Mouse (Mus musculus) NIH3T3 (cell line): ENCODE measurements at regions not wholly inside any gene's neighbourhood (a gene's known extent, or its start where the extent isn't known, plus 50 kb on each side); places are given as distances from the start of the nearest gene placed in this dataset.
"Not testable (repeated sequence)": the region's sequence is repeated elsewhere in the genome, so short reads cannot be mapped to it uniquely, and the experiment has no call there.

Experiments
- DNase-seq: peaks from one replicate; pipeline ENCODE4 v3.0.0-alpha.2; 2012; ENCODE audit warnings: low read depth

DNA sequence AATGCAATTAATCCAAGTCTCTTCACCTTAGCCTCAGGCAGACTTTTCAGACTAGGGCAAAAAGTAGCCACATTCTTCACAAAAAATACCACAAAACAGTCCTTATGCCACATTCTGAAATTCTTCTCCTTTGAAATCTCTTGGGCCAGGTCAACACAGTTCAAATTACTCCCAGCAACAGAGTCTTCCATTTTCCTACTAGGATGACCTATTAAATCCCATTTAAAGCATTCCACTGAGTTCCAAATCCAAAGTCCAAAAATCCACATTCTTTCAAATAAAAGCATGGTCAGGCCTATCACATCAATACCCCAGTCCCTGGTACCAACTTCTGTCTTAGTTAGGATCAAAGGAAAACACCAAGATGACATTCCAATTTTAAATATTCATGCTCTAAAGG is 721.4 kb downstream of the Rapgef2 start:
- DNase-seq, result not testable (repeated sequence)
